Mouse (Mus musculus) liver, adult 2 months (tissue): ENCODE measurements around the gene Bdh1. TPM values are rescaled to one million over a fixed set of nuclear protein-coding genes. Genes with fewer than 3 reads are reported as not detected.

Experiments
- DNase-seq: peaks from one replicate; pipeline ENCODE4 v3.0.0-alpha.2; 2011; ENCODE audit warnings: low read depth, low spot score; ENCODE audit errors: extremely low read depth
- H3K27ac ChIP-seq: fragments of 200-500 bp; replicated peaks from 2 replicates; pipeline ENCODE4 v1.5.1; 2012; ENCODE audit warnings: low read depth, mild to moderate bottlenecking, control low read depth, inconsistent platforms, low read length; ENCODE audit not compliant: insufficient read depth
- H3K27me3 ChIP-seq: fragments of 200-500 bp; 2 replicates; pipeline ENCODE4 v1.6.1; 2012; ENCODE audit warnings: mild to moderate bottlenecking, moderate library complexity, low read length, inconsistent platforms; ENCODE audit not compliant: control insufficient read depth, insufficient read depth
- H3K36me3 ChIP-seq: fragments of 200-500 bp; 2 replicates; pipeline ENCODE4 v1.6.1; 2012; ENCODE audit warnings: low read length, inconsistent platforms; ENCODE audit not compliant: control insufficient read depth, insufficient read depth
- H3K4me1 ChIP-seq: fragments of 200-500 bp; 2 replicates; pipeline ENCODE4 v1.6.1; 2011; ENCODE audit warnings: low read length; ENCODE audit not compliant: control insufficient read depth, insufficient read depth
- H3K4me3 ChIP-seq: fragments of 200-500 bp; 2 replicates; pipeline ENCODE4 v1.5.1; 2011; ENCODE audit warnings: low read depth, mild to moderate bottlenecking, control low read depth, low read length, moderate library complexity; ENCODE audit not compliant: insufficient read depth
- H3K79me2 ChIP-seq: fragments of 200-500 bp; 2 replicates; pipeline ENCODE4 v1.6.1; 2012; ENCODE audit warnings: inconsistent platforms, mild to moderate bottlenecking, low read length, moderate library complexity; ENCODE audit not compliant: control insufficient read depth, insufficient read depth
- H3K9ac ChIP-seq: fragments of 200-500 bp; 2 replicates; pipeline ENCODE4 v1.6.1; 2012; ENCODE audit warnings: low read depth, mild to moderate bottlenecking, control low read depth, inconsistent platforms, low read length
- CTCF ChIP-seq: fragments of 200-500 bp; IDR thresholded peaks from 2 replicates; pipeline ENCODE4 v1.5.1; 2011; ENCODE audit warnings: low read depth, low read length, control low read depth
- POLR2A ChIP-seq: fragments of 200-500 bp; IDR thresholded peaks from 2 replicates; pipeline ENCODE4 v1.6.1; 2011; ENCODE audit warnings: low read length, control low read depth; ENCODE audit not compliant: insufficient read depth; ENCODE audit errors: extremely low read depth
- WGBS: fragments of 180-500 bp; shearing (Covaris S2); methylation state at CpG from one replicate; pipeline ENCODE4 v1.1.7; 2018; 5-methylcytosine and 5-hydroxymethylcytosine counted together
- polyA plus RNA-seq: library from polyadenylated mRNA; depleted of rRNA; stranded (reverse); fragments of >200 nt; gene quantifications from 2 replicates; pipeline ENCODE4 v1.2.3, GENCODE M21; 2012
- total RNA-seq: library from RNA; depleted of rRNA; stranded (reverse); fragments of >200 nt; gene quantifications from 2 replicates; pipeline ENCODE4 v1.2.3, GENCODE M21; 2014

Bdh1 gene
- total and polyA plus RNA-seq, 2 experiments = 185 to 314 TPM

- no peak for TF ChIP-seq CTCF
- no peak for TF ChIP-seq POLR2A
- no peaks in the 10 kb centered on the region for H3K27me3 ChIP-seq
- WGBS = 92% methylated on average over 4 of the region's 4 CpGs
- no peak overlapping the region for H3K9ac ChIP-seq
- no peak overlapping the region for H3K4me3 ChIP-seq
- H3K27ac ChIP-seq = no peak overlapping the region
- no peaks in the 10 kb centered on the region for H3K79me2 ChIP-seq
- H3K4me1 ChIP-seq = peaks cover 9% of the 10 kb centered on the region
- DNase-seq = no peak
- H3K36me3 ChIP-seq = no peaks in the 10 kb centered on the region
Measured at GRCm38 (mm10) chr16:31498336-31498735, 76.3 kb downstream of the Bdh1 start.

- DNase-seq = no peak
- no peaks in the 10 kb centered on the region for H3K36me3 ChIP-seq
- no peak for TF ChIP-seq CTCF
- no peak for TF ChIP-seq POLR2A
- peaks cover 3% of the 10 kb centered on the region for H3K4me1 ChIP-seq
- H3K27ac ChIP-seq = no peak overlapping the region
- no peaks in the 10 kb centered on the region for H3K79me2 ChIP-seq
- no peak overlapping the region for H3K9ac ChIP-seq
- no peak overlapping the region for H3K4me3 ChIP-seq
- 96% methylated on average over 6 of the region's 6 CpGs for WGBS
- H3K27me3 ChIP-seq = no peaks in the 10 kb centered on the region
Measured at GRCm38 (mm10) chr16:31499021-31499420, 76.9 kb downstream of the Bdh1 start.

GRCm38 (mm10) chr16:31499681-31500310 lies 77.7 kb downstream of the Bdh1 start:
- Histone ChIP-seq H3K4me3 (no peak overlapping the region), H3K4me1 (no peaks in the 10 kb centered on the region), H3K27ac (no peak overlapping the region), H3K36me3 (no peaks in the 10 kb centered on the region), H3K79me2 (no peaks in the 10 kb centered on the region), H3K9ac (no peak overlapping the region), H3K27me3 (no peaks in the 10 kb centered on the region)
- WGBS = 92% methylated on average over 11 of the region's 11 CpGs
- TF ChIP-seq CTCF (no peak), POLR2A (no peak)
- DNase-seq = no peak

- H3K79me2 ChIP-seq = no peaks in the 10 kb centered on the region
- H3K9ac ChIP-seq = no peak overlapping the region
- no peaks in the 10 kb centered on the region for H3K27me3 ChIP-seq
- H3K4me3 ChIP-seq = no peak overlapping the region
- no peak overlapping the region for H3K27ac ChIP-seq
- 78% methylated on average over 3 of the region's 3 CpGs for WGBS
- no peak for DNase-seq
- H3K36me3 ChIP-seq = no peaks in the 10 kb centered on the region
- no peak for TF ChIP-seq POLR2A
- TF ChIP-seq CTCF = no peak
- H3K4me1 ChIP-seq = no peaks in the 10 kb centered on the region
Measured at GRCm38 (mm10) chr16:31500532-31500931, 78.5 kb downstream of the Bdh1 start.

- TF ChIP-seq POLR2A (no peak), CTCF (no peak)
- no peaks in the 10 kb centered on the region for H3K4me1 ChIP-seq
- no peaks in the 10 kb centered on the region for H3K36me3 ChIP-seq
- H3K4me3 ChIP-seq = no peak overlapping the region
- H3K27me3 ChIP-seq = no peaks in the 10 kb centered on the region
- DNase-seq = no peak
- no peak overlapping the region for H3K27ac ChIP-seq
- no peaks in the 10 kb centered on the region for H3K79me2 ChIP-seq
- WGBS = 84% methylated on average over 14 of the region's 14 CpGs
- no peak overlapping the region for H3K9ac ChIP-seq
Measured at GRCm38 (mm10) chr16:31500969-31501750, 79.1 kb downstream of the Bdh1 start.
